Mouse (Mus musculus) brain, embryonic 18.5 days (tissue): ENCODE data around the gene Lhfpl2.

Experiments used
- DNase-seq: peaks from one replicate; pipeline ENCODE4 v3.0.0-alpha.2; 2012; ENCODE audit warnings: low read depth, low spot score

Gene Lhfpl2

GRCm38 (mm10) chr13:94098369-94099084 is 40.9 kb downstream of the Lhfpl2 start:
- no peak for DNase-seq

DNA sequence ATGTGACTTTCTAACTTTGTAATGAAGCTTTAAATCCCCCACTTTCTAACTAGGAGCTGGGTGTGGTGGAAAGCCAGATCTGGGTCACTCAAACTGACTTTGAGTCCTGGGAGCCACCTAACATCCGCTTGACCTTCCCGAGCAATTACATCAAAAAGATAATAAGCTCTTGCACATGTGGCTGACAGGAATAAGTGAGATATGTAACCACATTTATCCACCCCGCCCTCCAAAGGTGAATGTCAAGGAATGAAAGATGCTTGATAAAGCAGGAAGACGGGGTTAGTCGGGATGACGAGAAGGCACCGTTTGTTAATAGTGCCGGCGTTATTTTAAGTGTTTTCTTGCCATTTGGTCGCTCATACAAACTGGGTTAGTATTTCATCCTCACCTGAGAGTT is 41.5 kb downstream of the Lhfpl2 start:
- no peak for DNase-seq

DNA sequence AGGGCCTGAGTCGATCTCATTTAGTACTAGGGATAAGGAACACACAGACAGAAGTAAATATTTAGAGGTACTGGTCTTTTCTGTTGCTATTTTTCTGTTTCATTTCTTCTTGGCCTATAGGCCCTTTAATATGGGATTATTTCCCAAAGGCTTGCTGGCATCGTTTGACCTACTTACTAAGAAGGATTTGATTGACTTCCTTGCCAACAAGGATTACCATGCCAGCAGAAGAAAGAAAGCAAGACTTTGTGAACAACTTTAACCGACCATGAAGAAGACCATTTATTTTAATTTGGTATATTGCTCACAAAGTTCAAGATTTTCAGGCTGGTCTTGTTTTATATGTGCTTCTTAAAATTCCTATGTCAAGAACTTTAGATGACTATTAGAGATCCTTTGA is 42.8 kb downstream of the Lhfpl2 start:
- no peak for DNase-seq

GRCm38 (mm10) chr13:94101020-94101571 is 43.5 kb downstream of the Lhfpl2 start:
- DNase-seq, result no peak

DNA sequence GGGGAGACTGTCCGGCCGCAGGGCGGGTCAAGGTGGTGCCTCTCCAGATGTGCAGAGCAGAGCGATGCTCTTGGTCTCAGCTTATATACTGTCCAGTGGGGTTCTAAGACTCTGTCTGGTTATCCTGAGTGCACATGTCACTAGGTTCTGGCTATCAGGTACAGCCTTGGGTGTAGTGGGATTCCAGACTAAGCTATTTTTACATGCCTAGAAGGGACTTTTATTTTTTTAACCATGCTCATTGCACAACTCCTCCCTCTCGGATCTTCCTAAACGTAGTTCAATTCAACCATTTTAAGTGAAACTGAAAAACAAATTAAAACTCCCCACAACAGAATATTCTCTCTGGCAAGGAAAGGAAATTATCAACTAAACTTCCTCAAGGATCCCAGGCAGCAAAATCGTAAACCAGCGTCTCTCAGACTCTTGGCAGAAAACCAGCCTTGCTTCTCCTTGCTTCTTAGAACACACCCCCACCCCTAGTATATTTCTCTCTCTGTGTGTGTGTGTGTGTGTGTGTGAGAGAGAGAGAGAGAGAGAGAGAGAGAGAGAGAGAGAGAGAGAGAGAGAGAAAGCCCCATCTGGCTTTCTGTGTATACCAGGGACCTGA is 47.4 kb downstream of the Lhfpl2 start:
- no peak for DNase-seq

DNA sequence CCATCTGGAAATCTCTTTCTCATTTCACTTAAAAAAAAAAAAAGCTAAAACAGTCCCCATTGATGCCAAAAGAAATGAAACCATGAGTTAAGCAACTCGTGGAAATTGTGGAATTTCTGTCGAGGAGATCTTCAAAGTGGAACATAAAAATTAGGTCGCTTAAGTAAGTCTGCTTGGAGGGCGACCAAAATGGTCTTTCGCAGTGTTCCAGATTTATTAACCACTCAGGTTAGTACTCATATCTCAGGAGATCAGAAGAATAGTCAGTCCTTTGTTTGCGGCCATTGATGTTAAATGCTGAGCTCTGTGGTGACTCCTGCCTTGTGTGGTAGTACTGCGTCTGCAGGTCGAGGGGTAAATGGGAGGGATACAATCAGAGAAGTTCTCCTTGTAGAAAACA is 48.8 kb downstream of the Lhfpl2 start:
- DNase-seq, result no peak

DNA sequence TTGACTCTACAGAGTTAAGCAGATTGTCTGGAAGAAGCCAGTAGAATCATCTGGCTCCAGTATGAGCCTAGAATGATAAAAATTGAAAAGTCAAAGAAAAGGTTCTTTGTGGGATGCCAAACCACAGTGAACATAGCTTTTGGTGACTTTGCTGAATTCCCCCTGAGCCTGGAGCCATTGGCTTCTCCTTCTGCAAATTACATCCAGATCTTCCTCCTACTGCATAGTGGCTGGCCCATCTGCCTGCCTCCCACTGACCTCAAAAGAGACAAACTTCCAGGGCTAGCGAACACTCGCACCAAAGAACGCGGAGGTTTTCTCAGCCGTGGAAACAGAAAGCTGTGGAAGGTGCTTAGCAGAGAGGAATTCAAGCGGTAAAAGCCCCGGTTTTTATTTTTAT is 49.4 kb downstream of the Lhfpl2 start:
- no peak for DNase-seq

DNA sequence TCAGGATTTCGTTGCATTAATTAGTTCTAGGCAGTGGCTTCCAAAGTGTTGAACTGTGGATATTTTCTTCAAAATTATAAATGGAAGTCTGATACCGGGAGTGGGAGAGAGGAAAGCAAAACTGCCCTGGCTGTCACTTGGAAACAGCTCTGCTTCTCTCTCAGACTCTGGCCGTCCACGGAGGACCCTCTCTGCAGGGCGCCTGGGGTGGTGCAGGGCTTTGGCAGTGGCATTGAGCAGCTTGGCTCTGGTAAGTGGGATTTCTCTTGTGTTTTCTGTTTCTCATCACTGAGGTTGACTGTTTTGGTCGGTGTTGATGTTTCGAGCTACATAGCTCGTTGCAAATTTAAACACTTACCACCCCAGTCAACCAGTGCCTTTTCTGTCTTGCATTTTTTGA is 53.0 kb downstream of the Lhfpl2 start:
- no peak for DNase-seq

- DNase-seq, result no peak
Measured at GRCm38 (mm10) chr13:94115476-94115875, 57.9 kb downstream of the Lhfpl2 start.

- DNase-seq, result no peak
Measured at GRCm38 (mm10) chr13:94116705-94117410, 59.3 kb downstream of the Lhfpl2 start.

DNA sequence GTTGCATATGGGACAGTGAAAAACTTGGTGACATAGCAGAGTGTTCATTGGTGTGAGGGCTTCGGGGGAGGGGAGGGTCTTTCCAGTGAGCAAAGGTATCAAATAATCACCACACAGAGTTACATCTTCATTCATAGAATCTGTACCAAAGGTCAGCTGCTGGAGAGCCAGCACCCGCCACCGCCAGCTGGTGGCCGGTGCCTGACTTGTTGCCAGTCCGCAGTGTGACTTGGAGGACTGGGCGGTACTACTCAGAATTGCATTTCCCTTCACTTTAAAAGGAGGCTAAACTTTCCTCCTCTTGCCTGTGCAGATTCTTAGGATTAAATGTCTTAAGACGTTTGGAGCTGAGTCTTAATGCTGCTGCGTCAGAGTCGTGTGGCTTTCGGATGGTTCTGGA is 59.9 kb downstream of the Lhfpl2 start:
- no peak for DNase-seq

DNA sequence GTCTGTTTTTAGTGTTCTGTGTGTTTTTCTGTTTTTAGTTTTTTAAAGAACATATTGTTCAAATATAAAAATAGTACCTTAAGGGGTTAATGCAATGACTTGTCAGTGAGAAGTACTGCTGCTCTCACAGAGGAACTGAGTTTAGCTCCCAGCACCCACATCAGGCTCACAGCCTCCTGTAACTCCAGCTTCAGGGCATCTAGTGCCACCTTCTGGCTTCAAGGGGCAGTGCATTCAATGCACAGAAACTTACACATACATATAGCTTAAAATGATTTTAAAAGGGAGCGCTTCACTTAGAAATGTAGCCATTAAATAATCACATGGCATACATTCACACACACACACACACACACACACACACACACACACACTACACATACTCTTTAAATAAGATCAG is 60.5 kb downstream of the Lhfpl2 start:
- DNase-seq, result no peak

DNA sequence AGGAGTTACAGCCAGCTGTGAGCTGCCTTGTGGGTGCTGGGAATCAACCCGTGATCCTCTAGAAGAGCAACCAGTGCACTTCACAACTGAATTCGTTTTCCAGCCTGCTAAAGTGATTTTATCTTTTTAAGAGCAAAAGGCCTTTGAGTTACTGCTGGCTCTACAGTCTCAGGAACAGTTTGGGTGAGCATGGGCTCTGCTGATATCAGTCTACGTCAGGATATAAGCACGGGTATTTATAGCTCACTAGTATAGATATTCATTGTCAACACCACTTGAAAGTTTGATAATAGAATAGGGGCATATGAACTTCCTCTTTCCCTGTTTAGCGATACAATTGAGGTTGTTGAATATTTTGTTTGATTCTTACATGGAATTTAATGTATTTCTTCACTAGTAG is 61.7 kb downstream of the Lhfpl2 start:
- DNase-seq, result no peak

DNA sequence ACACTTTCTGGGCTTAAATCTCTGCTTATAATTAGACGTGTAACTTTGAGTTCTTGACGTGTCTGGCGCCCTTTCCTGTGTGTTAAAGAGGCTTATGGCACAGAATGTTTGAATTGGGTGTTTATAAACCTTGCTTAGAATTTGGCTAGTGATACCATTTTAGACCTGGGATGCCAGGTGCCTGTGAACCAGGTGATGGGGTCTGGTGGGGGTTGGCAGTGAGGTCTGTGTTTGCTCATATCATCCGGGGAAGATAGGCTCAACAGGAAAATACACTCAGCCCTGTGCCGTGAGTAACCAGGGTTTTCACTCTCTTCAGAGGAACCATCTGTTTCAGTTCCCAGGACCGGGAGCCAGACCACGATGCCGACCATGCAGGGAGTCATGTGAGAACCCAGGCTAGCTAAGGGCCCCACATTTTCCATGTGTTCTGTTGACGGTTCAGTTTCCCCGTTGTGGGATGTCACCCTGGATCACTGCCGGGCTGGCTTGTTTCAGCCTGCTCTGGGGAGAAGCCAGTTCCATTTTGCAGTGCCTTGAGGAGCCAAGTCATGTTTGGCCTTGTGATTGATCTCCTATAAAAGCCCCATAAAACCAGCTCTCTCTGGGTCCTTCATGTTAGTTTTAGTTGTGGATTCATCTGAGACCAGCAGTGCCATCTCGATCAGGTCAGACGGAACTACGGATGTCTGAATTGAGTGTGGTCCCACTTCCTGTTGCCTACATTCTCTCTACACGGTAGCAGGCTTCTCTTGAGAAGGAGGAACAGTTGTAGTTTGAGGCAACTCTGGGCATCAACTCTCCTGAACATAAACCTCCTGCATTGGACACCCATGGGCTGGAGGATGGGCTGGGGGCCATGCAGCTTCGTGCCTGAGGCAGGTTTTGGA is 65.4 kb downstream of the Lhfpl2 start:
- DNase-seq, result no peak

DNA sequence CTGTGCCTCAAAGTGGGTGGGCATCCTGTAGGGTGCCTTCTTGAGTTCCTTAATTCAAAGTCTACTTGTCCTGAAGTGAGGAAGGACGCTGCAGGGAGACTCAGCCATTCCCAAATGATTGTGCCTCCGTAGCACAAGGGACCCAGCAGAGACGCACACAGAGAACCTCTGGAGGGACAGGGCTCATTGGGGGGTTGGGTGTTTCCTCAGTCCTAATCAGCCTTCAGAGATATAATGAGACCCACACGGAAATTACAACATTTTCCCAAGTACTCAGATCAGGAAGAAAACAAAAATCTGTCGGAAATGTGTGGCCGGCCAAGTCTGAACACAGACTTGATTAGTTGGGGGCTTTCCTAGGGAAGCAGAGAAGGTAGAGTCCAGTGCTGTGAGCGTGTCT is 72.8 kb downstream of the Lhfpl2 start:
- DNase-seq, result no peak

- no peak for DNase-seq
Measured at GRCm38 (mm10) chr13:94131135-94131534, 73.5 kb downstream of the Lhfpl2 start.

DNA sequence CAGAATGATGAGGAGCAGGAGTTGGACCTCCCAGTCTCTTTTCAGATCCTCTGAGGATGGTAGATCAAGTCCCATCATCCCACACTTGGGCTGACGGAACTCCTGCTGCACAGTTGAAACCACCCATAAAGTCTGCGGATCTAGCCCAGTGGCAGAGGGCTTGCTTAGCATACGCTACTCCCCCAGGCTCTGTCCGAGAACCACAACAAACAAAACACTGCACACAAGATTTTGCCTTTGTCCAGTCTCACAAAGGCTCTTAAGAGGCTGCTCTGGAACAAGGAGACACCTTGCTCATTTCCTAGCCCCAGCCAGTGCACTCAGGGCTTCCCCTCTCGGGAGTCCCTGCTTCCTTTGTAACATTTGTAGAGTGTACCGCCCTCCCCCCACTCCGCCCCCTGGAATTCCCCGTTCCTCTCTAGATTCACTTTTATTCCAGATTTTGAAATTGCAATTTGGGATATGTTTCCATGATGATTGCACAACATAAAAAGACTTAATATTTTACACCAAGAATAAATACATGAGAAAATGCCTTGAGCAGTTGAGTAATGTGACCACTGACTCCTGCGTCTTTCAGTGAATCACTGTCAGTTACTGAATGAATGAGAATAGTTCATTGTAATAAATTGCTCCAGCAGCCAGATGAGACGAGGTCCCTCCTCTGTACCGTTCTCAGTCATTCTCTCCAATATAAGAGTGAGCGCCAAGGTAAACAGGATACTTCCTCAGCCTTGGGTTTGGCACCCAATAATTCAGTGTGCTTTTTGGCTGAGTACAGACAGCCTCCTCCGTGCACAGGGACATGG is 74.8 kb downstream of the Lhfpl2 start:
- DNase-seq, result no peak

GRCm38 (mm10) chr13:94134646-94135045 is 77.0 kb downstream of the Lhfpl2 start:
- DNase-seq, result no peak

DNA sequence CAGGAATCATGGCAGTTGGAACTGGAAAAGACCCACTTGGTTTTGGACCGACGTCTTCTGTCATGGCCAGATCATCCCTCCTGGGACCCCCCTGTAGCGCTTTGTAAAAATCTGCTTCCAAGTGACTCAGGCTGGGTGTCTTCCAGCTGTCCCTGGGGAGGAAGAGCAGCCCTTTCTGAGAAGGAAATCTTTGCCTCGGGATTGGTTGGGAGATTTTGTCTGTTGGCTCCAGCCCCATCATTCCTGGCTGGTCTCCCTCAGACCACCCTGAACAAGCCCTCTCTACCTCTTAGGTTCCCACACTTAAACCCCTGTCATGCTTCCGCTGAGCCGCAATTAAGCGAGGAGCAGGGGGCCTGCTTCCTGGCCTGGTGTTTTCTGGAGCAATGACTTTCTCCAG is 77.6 kb downstream of the Lhfpl2 start:
- DNase-seq, result no peak

- DNase-seq, result no peak
Measured at GRCm38 (mm10) chr13:94139713-94140445, 82.3 kb downstream of the Lhfpl2 start.
